Mouse (Mus musculus) T-helper 2 cell (primary cell): ENCODE measurements at regions not wholly inside any gene's neighbourhood (a gene's known extent, or its start where the extent isn't known, plus 50 kb on each side); places are given as distances from the start of the nearest gene placed in this dataset.

Experiments
- in situ Hi-C: fragments of 300-600 bp; cut with MboI, MseI; formaldehyde crosslinking; loops from one replicate; pipeline ENCODE4 v1.15.1; 2025; ENCODE audit warnings: high pct_unique_total_duplicates

DNA sequence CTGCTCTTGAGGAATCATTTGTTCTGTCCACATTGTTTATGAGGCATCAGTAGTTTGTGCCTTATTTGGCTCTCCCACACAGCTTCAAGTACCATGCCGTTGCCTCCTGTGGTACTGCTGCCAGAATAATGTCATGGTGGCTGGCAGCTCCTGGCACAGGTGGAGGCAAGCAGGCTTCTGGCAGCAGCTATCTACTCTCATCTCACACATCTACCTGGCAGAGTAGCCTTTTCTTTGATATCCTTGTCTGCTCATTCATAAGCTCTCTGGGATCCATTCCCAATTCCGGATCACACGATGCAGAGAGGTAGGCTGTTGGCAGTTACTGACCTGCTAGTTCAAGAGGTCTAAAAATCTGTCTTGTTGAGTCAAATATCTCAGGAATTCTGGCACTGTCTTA, 373.6 kb upstream of the Depdc1a start:
- in situ Hi-C loops: no loop called here

DNA sequence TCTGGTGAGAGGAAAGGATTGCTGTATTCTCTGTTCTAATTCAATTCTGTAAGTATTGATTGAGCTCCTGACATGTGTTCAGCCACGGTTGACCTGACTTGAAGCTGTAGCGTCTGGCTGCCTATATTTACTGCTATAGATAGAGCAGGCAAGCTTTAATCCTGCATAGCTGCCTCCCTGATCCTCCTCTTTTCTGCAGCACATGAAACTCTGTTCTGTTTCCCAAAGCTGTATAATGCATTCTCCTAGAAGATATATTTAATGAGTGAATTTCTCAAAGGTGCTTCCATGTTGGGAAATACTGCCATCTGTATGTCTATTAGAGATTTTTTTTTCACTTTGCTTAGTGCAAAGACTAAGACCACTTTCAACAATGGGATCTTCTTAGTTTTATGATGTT, 351.4 kb upstream of the Depdc1a start:
- in situ Hi-C loops: no loop called here

DNA sequence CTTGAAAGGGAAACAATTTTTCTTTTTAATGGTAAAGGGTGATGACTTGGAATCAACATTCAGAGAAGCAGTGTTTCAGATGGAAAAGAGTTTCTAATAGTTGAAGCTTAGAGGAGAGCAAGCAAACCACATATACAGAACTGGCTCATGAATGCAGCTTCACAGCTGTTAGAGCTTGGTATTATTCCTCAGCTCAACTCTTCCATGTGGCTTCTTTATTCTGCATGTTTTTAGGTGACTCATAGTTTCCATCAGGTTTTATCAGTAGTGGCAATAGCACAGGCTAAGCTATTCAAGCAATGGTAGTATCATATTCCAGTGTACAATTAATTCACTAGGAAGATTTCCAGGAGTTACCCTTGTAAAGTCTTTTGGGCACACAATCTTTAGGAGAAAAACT, 313.7 kb upstream of the Depdc1a start:
- in situ Hi-C loops: no loop called here

DNA sequence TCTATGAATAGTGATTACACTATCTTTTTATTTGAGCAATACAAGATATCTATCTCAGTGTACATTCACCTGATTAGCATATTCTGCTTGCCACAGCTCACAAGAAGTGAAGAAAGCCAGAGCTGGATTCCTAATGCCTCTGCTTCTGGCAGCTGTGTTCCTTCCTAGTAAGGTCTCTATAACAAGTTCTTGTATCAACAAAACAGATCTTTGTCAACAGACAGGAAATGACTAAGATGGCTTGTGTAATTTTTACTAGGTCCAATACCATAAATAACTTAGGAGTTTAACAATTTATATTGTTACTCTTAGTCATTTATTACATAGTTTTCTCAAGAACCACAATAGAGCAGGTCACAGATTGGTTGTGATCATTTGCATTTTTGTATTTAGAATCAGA, 302.0 kb upstream of the Depdc1a start:
- in situ Hi-C loops: loop anchor here (5.0 kb wide), 1 partner anchor 66 kb away; no protein-coding TSS in a partner anchor
